Mouse (Mus musculus): ENCODE measurements around the gene Ralgps1.

DNA sequence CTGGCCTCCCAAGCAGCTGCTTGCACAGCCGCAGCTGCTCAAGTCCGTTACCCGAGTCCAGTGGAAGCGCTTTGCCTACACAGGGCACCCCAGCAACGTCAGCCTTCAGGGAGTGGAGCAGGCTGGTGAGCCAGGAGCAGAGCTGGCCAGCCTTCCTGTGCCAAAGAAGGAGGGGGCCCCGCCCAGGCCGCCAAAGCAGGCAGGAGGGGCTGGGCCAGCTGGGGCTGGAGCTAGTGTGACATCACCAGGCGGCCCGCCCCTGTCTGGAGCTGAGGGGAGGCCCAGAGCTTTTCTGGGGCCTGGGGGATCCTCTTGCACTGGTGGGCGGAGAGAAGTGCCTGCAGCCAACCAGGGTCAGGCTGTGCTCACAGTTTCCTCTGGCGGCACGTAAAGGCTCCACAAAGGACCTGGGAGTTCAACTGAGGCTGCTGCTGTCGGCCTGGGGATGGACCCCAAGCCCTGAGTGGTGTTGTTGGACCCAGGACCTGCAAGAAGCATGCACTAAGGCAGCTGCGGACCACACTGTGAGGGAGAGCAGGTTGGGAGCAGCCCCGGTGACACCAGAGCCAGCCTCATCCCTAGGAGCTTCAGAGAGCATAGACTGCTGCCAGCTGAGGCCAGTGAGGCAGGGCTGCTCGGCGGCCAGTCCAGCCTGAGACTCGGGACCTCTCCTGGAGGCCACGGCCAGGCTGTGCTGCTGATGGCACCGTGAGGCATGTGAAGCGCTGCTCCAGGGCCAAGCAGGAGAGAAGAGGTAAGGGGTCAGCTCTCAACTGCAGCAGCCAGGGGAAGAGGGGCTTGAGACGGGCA, 155.4 kb downstream of the Ralgps1 start, which contains the start of gene Angptl2:
- TF ChIP-seq MAZ (IDR thresholded peaks at IDR 0.05; ENCODE audit: low read depth, low read length): no peak
- no peak for TF ChIP-seq CTCF (IDR thresholded peaks at IDR 0.05 in 2 of 3, conservative IDR thresholded peaks at IDR 0.05 in 1 of 3; ENCODE audit: control insufficient read depth in 1 of 3, insufficient read depth in 1 of 3, low read depth in 2 of 3, low read length in 3 of 3, poor library complexity in 1 of 3, severe bottlenecking in 1 of 3)
- TF ChIP-seq POLR2A (IDR thresholded peaks at IDR 0.05; ENCODE audit: control insufficient read depth in 1 of 2, insufficient read depth in 1 of 2, low read depth in 1 of 2, low read length in 2 of 2, poor library complexity in 1 of 2): no peak
- TF ChIP-seq RAD21 (IDR thresholded peaks at IDR 0.05; ENCODE audit: low read depth, low read length): no peak
- no peak for TF ChIP-seq CHD1 (IDR thresholded peaks at IDR 0.05; ENCODE audit: low read depth, low read length)
- no peak for TF ChIP-seq EP300 (IDR thresholded peaks at IDR 0.05; ENCODE audit: low read depth in 1 of 2, low read length in 2 of 2)
- TF ChIP-seq TCF12 (IDR thresholded peaks at IDR 0.05; ENCODE audit: low read depth, low read length): no peak
- no peak for TF ChIP-seq JUND (IDR thresholded peaks at IDR 0.05; ENCODE audit: low read depth, low read length)

Data from MEL (cell line).